Mouse (Mus musculus): ENCODE measurements around the gene Fyco1. TPM values are rescaled to one million over a fixed set of nuclear protein-coding genes. Genes with fewer than 3 reads are reported as not detected.

The Fyco1 gene
- polyA plus RNA-seq, 1 experiment from 2014 or later: 11.4 TPM

Other genes starting within 250 kb of the Fyco1 start
- gene Slc6a20b, start 219.3 kb downstream of the Fyco1 start, polyA plus RNA-seq (2015; fragmentation: Nextera tagmentation; extraction: Ambion mirVana): 0.57 and 0.76 TPM in 2 replicates
- gene Ccr9, start 173.5 kb downstream of the Fyco1 start, polyA plus RNA-seq (2015; fragmentation: Nextera tagmentation; extraction: Ambion mirVana): 0.70 and 1.4 TPM in 2 replicates
- 32.5 and 39.9 TPM in 2 replicates for gene Slc6a20a, start 173.0 kb downstream of the Fyco1 start, polyA plus RNA-seq (2015; fragmentation: Nextera tagmentation; extraction: Ambion mirVana)
- gene Lztfl1, start 134.2 kb downstream of the Fyco1 start, polyA plus RNA-seq (2015; fragmentation: Nextera tagmentation; extraction: Ambion mirVana): 33.5 and 36.7 TPM in 2 replicates
- gene Cxcr6, start 45.4 kb downstream of the Fyco1 start, polyA plus RNA-seq (2015; fragmentation: Nextera tagmentation; extraction: Ambion mirVana): 1.8 and 2.0 TPM in 2 replicates
- gene Xcr1, start 10.1 kb upstream of the Fyco1 start, polyA plus RNA-seq (2015; fragmentation: Nextera tagmentation; extraction: Ambion mirVana): 0.02 TPM in 1 of 2 replicates, not detected in the other
- gene Ccr1, start 116.8 kb upstream of the Fyco1 start, polyA plus RNA-seq (2015; fragmentation: Nextera tagmentation; extraction: Ambion mirVana): 3.7 and 4.0 TPM in 2 replicates
- gene Ccr1l1, start 126.5 kb upstream of the Fyco1 start, polyA plus RNA-seq (2015; fragmentation: Nextera tagmentation; extraction: Ambion mirVana): not detected in 2 replicates
- 0.13 and 0.15 TPM in 2 replicates for gene Ccr3, start 170.1 kb upstream of the Fyco1 start, polyA plus RNA-seq (2015; fragmentation: Nextera tagmentation; extraction: Ambion mirVana)

Data from intestine, embryonic 16.5 days (tissue).